Mouse (Mus musculus) liver, embryonic 14.5 days (tissue): ENCODE results near the gene Ssx2ip. TPM values are rescaled to one million over a fixed set of nuclear protein-coding genes. Genes with fewer than 3 reads are reported as not detected.
"Not testable (repeated sequence)": the region's sequence is repeated elsewhere in the genome, so short reads cannot be mapped to it uniquely, and the experiment has no call there.

Experiments
- ATAC-seq: fragments of 200-750 bp; cut with Nextera tagmentation; 2 replicates; pipeline ENCODE4 v1.8.0; 2017; ENCODE audit warnings: moderate number of reproducible peaks, mild to moderate bottlenecking, moderate library complexity; ENCODE audit not compliant: insufficient read depth
- DNase-seq, 3 experiments: peaks; one replicate each; pipeline ENCODE4 v3.0.0-alpha.2; 2012 to 2013; ENCODE audit warnings: low read depth in 3 of 3, low spot score in 3 of 3
- H3K27ac ChIP-seq: fragments of 300-500 bp; sonication (generic); 2 replicates; pipeline ENCODE4 v1.5.1; 2014; ENCODE audit warnings: moderate library complexity, mild to moderate bottlenecking, control low read depth, inconsistent platforms
- H3K27me3 ChIP-seq: fragments of 300-500 bp; sonication (generic); 2 replicates; pipeline ENCODE4 v1.6.1; 2014; ENCODE audit warnings: mild to moderate bottlenecking, low read length, moderate library complexity; ENCODE audit not compliant: control insufficient read depth, insufficient read depth
- H3K36me3 ChIP-seq: fragments of 300-500 bp; sonication (generic); replicated peaks from 2 replicates; pipeline ENCODE4 v1.6.1; 2014; ENCODE audit warnings: low read depth; ENCODE audit not compliant: control insufficient read depth, insufficient read depth
- H3K4me1 ChIP-seq, 2 experiments: fragments of 200-500 bp in 1 of 2; fragments of 300-500 bp in 1 of 2; sonication (generic) in 1 of 2; replicated peaks; 2 replicates each; pipeline ENCODE4 v1.6.1; 2012 to 2014; ENCODE audit warnings: antibody characterized with exemption in 1 of 2, inconsistent platforms in 1 of 2, low read length in 1 of 2; ENCODE audit not compliant: control insufficient read depth in 2 of 2, insufficient read depth in 2 of 2
- H3K4me2 ChIP-seq: fragments of 300-500 bp; sonication (generic); 2 replicates; pipeline ENCODE4 v1.6.1; 2014; ENCODE audit warnings: low read depth, mild to moderate bottlenecking, control low read depth, moderate library complexity
- H3K4me3 ChIP-seq, 2 experiments: fragments of 200-500 bp in 1 of 2; fragments of 300-500 bp in 1 of 2; sonication (generic) in 1 of 2; 2 replicates each; pipeline ENCODE4 v1.5.1; 2012 to 2014; ENCODE audit warnings: low read depth in 2 of 2, low read length in 2 of 2, mild to moderate bottlenecking in 2 of 2, control low read depth in 1 of 2, inconsistent platforms in 1 of 2, moderate library complexity in 1 of 2; ENCODE audit not compliant: insufficient read depth in 1 of 2
- H3K9ac ChIP-seq: fragments of 300-500 bp; sonication (generic); replicated peaks from 2 replicates; pipeline ENCODE4 v1.6.1; 2014; ENCODE audit warnings: mild to moderate bottlenecking, control low read depth, moderate library complexity
- H3K9me3 ChIP-seq: fragments of 300-500 bp; sonication (generic); 2 replicates; pipeline ENCODE4 v1.6.1; 2016; ENCODE audit warnings: low read length, mixed read lengths; ENCODE audit not compliant: control insufficient read depth
- CTCF ChIP-seq: IDR thresholded peaks from 2 replicates; pipeline ENCODE4 v1.5.1; 2016; ENCODE audit warnings: antibody characterized with exemption, low read depth, control low read depth
- EP300 ChIP-seq: IDR thresholded peaks from 2 replicates; pipeline ENCODE4 v1.6.1; 2016; ENCODE audit warnings: antibody characterized with exemption, low read depth
- WGBS: fragments of 180-500 bp; shearing (Covaris S2); extraction: QIAGEN DNeasy Blood & Tissue Kit; methylation state at CpG from one replicate; pipeline ENCODE4 v1.1.7; 2014; ENCODE audit not compliant: insufficient replicate concordance; 5-methylcytosine and 5-hydroxymethylcytosine counted together
- polyA plus RNA-seq, 2 experiments: library from polyadenylated mRNA; depleted of rRNA in 1 of 2; stranded (reverse) in 1 of 2; unstranded in 1 of 2; fragments of >200 nt; fragmentation: Nextera tagmentation in 1 of 2; extraction: Ambion mirVana in 1 of 2; gene quantifications; 2 replicates each; pipeline versions ENCODE4 v1.2.1 to v1.2.3; 2012 to 2014

Gene Ssx2ip
- polyA plus RNA-seq, 2 experiments: 34.9 to 96.2 TPM

GRCm38 (mm10) chr3:146421787-146422186, 17.3 kb downstream of the Ssx2ip start:
- WGBS: 31% methylated on average over 8 of the region's 8 CpGs
- TF ChIP-seq EP300 (no peak), CTCF (no peak)
- Histone ChIP-seq H3K27ac (no peak overlapping the region), H3K4me2 (no peak overlapping the region), H3K9ac (no peak overlapping the region), H3K4me3 (no peak overlapping the region), H3K27me3 (no peaks in the 10 kb centered on the region), H3K9me3 (no peaks in the 10 kb centered on the region), H3K4me1 (no peaks in the 10 kb centered on the region; a peak in 1 of 4 replicates), H3K36me3 (peaks cover 87% of the 10 kb centered on the region)
- ATAC-seq (no peak), DNase-seq (no peak)

GRCm38 (mm10) chr3:146423710-146424109, 19.3 kb downstream of the Ssx2ip start:
- no peaks in the 10 kb centered on the region for H3K27me3 ChIP-seq
- no peak overlapping the region for H3K4me3 ChIP-seq
- WGBS: 83% methylated on average over 7 of the region's 7 CpGs
- no peak overlapping the region for H3K9ac ChIP-seq
- TF ChIP-seq EP300 (no peak), CTCF (peak; percentile 73)
- H3K36me3 ChIP-seq: peaks cover 89% of the 10 kb centered on the region
- DNase-seq (no peak), ATAC-seq (no peak)
- no peaks in the 10 kb centered on the region; a peak in 1 of 4 replicates for H3K4me1 ChIP-seq
- no peak overlapping the region for H3K27ac ChIP-seq
- no peak overlapping the region for H3K4me2 ChIP-seq
- H3K9me3 ChIP-seq: no peaks in the 10 kb centered on the region

GRCm38 (mm10) chr3:146424306-146424900, 20.0 kb downstream of the Ssx2ip start:
- Histone ChIP-seq H3K4me3 (no peak overlapping the region), H3K36me3 (peaks cover 87% of the 10 kb centered on the region), H3K27ac (no peak overlapping the region), H3K9ac (no peak overlapping the region), H3K4me1 (no peaks in the 10 kb centered on the region; a peak in 1 of 4 replicates), H3K4me2 (no peak overlapping the region), H3K9me3 (no peaks in the 10 kb centered on the region), H3K27me3 (no peaks in the 10 kb centered on the region)
- no peak for DNase-seq
- no peak for ATAC-seq
- WGBS: 82% methylated on average over 7 of the region's 7 CpGs
- TF ChIP-seq CTCF (no peak), EP300 (no peak)

- DNase-seq (no peak), ATAC-seq (no peak)
- Histone ChIP-seq H3K9ac (no peak overlapping the region), H3K27ac (no peak overlapping the region), H3K36me3 (peaks cover 87% of the 10 kb centered on the region), H3K4me2 (no peak overlapping the region), H3K4me3 (no peak overlapping the region), H3K27me3 (no peaks in the 10 kb centered on the region), H3K4me1 (no peaks in the 10 kb centered on the region; a peak in 1 of 4 replicates), H3K9me3 (no peaks in the 10 kb centered on the region)
- 81% methylated on average over 7 of the region's 7 CpGs for WGBS
- TF ChIP-seq CTCF (no peak), EP300 (no peak)
Measured at GRCm38 (mm10) chr3:146425902-146426301, 21.5 kb downstream of the Ssx2ip start.

- H3K27me3 ChIP-seq: no peaks in the 10 kb centered on the region
- TF ChIP-seq CTCF (no peak), EP300 (no peak)
- H3K27ac ChIP-seq: no peak overlapping the region
- H3K9ac ChIP-seq: no peak overlapping the region
- H3K4me1 ChIP-seq: no peaks in the 10 kb centered on the region; a peak in 1 of 4 replicates
- peaks cover 87% of the 10 kb centered on the region for H3K36me3 ChIP-seq
- ATAC-seq: no peak
- H3K4me2 ChIP-seq: no peak overlapping the region
- 90% methylated on average over 8 of the region's 8 CpGs for WGBS
- no peak overlapping the region for H3K4me3 ChIP-seq
- no peaks in the 10 kb centered on the region for H3K9me3 ChIP-seq
- no peak for DNase-seq
Measured at GRCm38 (mm10) chr3:146426489-146426888, 22.0 kb downstream of the Ssx2ip start.

- ATAC-seq: peak; percentile 35; the same call in 1 of the 2 replicates
- not testable (repeated sequence) for H3K4me1 ChIP-seq, DNase-seq, H3K9me3 ChIP-seq, H3K4me2 ChIP-seq, H3K4me3 ChIP-seq, H3K9ac ChIP-seq, H3K27me3 ChIP-seq, H3K27ac ChIP-seq
- H3K36me3 ChIP-seq: peaks cover 97% of the 10 kb centered on the region
- WGBS: 75% methylated on average over 11 of the region's 11 CpGs
Measured at GRCm38 (mm10) chr3:146433063-146433462, 28.6 kb downstream of the Ssx2ip start.
